Mouse (Mus musculus) adrenal gland, postnatal 25 days (tissue): Measurements from ENCODE around the gene Numa1. TPM values are rescaled to one million over a fixed set of nuclear protein-coding genes. Genes with fewer than 3 reads are reported as not detected.
"Not testable (repeated sequence)": the region's sequence is repeated elsewhere in the genome, so short reads cannot be mapped to it uniquely, and the experiment has no call there.

ENCODE experiments used
- DNase-seq: peaks from one replicate; pipeline ENCODE4 v3.0.0; 2021; ENCODE audit warnings: mixed read lengths
- total RNA-seq: library from RNA; stranded (reverse); gene quantifications from 2 replicates; pipeline ENCODE4 v1.2.3, GENCODE M21; 2021

Numa1 gene
- total RNA-seq, 1 experiment from 2014 or later = 210 TPM

DNA sequence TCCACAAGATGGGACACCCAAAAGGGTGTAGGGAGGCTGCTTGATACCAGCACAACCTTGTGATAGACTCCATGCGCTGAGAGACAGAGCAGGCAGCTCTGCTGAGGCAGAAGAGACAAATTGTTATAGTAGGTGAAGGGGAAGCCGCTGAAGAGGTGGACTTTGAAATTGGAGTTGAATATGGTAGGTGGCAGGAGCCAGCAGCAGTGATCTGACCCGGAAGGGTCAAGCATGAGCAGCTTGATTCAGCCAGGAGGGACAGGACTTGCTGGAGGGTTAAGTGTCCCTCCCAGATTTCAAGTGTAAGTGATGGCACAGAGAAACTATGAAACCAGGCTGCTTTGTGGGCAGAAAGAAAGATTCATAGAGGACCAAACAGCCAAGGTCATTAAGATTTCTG lies 51.2 kb downstream of the Numa1 start:
- DNase-seq = no peak

- DNase-seq = no peak
Observed at GRCm38 (mm10) chr7:101994241-101994640, 60.3 kb downstream of the Numa1 start.

DNA sequence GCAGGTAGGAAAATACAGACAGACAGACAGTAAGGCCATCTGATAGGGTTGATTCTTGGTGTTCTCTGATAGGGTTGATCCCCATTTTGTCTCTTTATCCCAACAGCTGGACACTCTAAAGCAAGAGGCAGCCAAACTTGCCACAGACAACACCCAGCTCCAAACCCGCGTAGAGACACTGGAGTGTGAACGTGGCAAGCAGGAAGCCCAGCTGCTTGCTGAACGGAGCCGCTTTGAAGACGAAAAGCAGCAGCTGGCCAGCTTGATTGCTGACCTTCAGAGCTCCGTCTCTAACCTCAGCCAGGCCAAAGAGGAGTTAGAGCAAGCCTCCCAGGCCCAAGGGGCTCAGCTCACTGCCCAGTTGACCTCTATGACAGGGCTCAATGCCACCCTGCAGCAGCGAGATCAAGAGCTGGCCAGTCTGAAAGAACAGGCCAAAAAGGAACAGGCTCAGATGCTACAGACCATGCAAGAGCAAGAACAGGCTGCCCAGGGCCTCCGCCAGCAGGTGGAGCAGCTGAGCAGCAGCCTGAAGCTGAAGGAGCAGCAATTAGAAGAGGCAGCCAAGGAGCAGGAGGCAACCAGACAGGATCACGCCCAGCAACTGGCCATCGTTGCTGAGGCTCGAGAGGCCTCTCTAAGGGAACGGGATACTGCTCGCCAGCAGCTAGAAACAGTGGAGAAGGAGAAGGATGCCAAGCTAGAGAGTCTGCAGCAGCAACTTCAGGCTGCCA lies 64.5 kb downstream of the Numa1 start:
- peak; percentile 88 for DNase-seq

DNA sequence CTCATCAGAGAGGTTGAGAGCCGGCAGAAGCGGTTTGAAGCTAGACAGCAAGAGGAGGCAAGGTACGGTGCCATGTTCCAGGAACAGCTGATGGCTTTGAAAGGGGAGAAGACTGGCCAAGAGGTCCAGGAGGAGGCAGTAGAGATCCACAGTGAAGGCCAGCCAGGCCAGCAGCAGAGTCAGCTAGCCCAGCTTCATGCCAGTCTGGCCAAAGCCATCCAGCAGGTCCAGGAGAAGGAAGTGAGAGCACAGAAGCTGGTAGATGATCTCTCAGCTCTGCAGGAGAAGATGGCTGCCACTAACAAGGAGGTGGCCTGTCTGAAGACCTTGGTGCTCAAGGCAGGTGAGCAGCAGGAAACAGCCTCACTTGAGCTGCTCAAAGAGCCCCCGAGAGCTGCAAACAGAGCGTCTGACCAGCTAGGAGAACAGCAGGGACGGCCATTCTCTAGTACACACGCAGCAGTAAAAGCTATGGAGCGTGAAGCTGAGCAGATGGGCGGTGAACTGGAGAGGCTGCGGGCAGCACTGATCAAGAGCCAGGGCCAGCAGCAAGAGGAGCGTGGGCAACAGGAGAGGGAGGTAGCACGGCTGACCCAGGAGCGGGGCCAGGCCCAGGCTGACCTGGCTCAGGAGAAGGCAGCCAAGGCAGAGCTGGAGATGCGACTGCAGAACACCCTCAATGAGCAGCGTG lies 65.7 kb downstream of the Numa1 start:
- no peak for DNase-seq

DNA sequence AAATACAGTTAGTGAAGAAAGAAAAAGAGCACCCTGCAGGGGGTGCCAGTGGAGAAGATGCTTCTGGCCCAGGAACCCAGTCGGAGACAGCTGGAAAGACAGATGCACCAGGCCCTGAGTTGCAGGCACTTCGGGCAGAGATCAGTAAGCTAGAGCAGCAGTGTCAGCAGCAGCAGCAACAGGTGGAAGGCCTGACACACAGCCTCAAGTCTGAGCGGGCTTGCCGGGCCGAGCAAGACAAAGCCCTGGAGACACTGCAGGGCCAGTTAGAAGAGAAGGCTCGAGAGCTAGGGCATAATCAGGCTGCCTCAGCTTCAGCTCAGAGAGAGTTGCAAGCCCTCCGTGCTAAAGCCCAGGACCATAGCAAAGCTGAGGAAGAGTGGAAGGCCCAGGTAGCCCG lies 66.4 kb downstream of the Numa1 start:
- no peak for DNase-seq

GRCm38 (mm10) chr7:102000921-102001630 lies 67.2 kb downstream of the Numa1 start:
- no peak for DNase-seq

DNA sequence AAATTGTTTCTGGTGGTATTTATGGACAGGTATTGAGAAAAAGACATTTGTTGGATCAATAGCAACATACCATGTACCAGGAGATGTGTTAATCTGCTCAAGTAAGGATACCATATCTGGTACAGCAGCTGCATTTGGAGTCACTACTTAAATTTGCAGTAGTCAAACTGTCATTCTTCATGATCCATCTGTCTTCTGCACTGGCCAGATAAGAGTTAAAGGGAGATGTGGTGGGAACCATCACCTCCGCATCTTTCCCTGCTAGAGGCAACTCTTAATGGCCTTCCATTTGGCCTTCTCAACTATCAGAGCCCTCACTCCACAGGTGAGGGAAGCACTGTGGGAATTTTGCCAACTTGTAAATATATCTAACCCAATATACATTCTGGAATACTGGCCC lies 72.6 kb downstream of the Numa1 start:
- DNase-seq = no peak

DNA sequence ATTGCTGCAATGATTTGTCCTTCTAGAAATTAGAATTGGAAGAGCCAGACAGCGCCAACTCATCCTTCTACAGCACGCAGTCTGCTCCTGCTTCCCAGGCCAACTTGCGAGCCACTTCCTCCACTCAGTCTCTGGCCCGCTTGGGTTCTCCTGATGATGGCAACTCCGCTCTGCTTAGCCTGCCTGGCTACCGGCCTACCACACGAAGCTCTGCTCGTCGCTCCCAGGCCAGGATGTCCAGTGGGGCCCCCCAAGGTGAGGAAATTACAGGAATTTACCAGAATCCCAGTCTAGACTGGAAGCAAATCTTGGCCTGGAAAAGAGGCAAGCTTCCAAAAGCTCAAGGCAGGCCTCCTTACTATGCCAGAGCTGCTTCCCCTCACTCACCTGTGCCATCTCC lies 77.9 kb downstream of the Numa1 start:
- no peak for DNase-seq

DNA sequence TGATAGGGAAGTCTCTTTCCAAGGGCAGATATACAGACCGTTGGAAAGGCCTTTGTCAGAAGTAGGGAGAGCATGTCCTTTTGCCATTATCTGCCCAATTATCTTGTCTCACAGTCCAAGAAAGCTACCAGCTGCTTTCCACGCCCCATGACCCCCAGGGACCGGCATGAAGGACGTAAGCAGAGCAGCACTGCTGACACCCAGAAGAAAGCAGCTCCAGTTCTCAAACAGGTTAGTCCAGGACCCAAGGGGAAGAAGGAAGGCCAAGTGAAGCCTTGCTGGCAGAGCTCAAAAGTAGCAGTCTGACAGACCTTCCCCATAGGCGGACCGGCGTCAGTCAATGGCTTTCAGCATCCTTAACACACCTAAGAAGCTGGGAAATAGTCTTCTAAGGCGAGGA lies 79.5 kb downstream of the Numa1 start:
- DNase-seq = no peak

DNA sequence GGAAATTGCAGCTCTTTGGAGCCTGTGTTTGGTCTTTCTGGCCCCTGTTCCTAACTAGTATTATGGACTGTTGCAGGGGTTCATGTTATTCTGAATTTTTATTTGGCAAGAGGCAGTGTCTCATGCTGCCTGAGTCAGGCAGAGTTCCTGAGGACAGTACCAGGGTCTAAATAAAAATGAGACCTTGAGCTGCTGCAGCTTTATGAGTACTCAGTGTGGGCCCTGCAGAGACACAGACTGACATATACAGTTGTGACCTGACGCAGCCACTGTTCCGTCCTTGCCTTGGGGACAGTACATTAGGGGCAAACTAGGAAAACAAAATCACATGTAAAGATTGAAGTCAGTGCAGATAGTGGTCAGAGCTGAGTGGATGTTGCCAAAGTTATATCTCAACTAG lies 81.1 kb downstream of the Numa1 start:
- DNase-seq = no peak

GRCm38 (mm10) chr7:102016936-102017335 lies 83.0 kb downstream of the Numa1 start:
- no peak for DNase-seq

GRCm38 (mm10) chr7:102017452-102017851 lies 83.5 kb downstream of the Numa1 start:
- no peak for DNase-seq

- no peak for DNase-seq
Observed at GRCm38 (mm10) chr7:102018034-102018433, 84.1 kb downstream of the Numa1 start.

DNA sequence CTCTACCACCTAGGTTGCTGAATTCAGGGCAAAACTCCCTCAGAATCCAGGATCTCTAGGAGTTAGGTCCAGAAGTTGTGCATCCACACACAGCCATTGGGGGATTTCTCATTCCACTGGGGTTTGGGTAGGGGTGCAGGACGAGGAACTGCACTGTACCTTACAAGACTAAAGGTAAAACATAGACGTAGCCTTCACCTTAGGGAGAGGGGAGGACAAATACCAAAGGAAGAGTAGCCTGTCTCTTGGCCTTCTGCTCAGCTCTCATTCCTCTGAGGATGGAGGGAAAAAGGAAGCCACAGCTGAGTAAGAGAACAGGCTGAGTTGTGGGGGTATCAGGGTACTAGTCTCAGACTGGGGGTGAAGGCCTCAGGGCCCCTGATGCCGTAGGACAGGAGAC lies 84.7 kb downstream of the Numa1 start, which contains the start of gene Il18bp:
TSS of gene Il18bp (minus strand) at position 101 of the 400 bp plus-strand sequence.
- DNase-seq = no peak

- DNase-seq = no peak
Observed at GRCm38 (mm10) chr7:102019362-102019761, 85.5 kb downstream of the Numa1 start.

DNA sequence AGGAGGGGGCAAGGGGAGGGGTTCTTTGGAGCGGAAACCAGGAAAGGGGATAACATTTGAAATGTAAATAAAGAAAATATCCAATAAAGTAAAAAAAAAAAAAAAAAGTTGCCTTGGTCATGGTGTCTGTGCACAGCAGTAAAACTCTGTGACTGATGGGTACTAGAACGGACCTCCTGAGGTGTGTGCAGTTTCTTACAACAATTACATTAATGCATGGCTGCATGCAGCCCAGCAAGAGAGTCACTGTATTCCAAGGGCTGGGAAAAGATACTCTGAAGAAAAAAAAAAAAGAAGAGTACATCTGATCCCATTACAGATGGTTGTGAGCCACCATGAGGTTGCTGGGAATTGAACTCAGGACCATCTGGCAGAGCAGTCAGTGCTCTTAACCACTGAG lies 87.0 kb downstream of the Numa1 start:
- not testable (repeated sequence) for DNase-seq

GRCm38 (mm10) chr7:102023821-102024220 lies 89.9 kb downstream of the Numa1 start:
- DNase-seq = no peak

DNA sequence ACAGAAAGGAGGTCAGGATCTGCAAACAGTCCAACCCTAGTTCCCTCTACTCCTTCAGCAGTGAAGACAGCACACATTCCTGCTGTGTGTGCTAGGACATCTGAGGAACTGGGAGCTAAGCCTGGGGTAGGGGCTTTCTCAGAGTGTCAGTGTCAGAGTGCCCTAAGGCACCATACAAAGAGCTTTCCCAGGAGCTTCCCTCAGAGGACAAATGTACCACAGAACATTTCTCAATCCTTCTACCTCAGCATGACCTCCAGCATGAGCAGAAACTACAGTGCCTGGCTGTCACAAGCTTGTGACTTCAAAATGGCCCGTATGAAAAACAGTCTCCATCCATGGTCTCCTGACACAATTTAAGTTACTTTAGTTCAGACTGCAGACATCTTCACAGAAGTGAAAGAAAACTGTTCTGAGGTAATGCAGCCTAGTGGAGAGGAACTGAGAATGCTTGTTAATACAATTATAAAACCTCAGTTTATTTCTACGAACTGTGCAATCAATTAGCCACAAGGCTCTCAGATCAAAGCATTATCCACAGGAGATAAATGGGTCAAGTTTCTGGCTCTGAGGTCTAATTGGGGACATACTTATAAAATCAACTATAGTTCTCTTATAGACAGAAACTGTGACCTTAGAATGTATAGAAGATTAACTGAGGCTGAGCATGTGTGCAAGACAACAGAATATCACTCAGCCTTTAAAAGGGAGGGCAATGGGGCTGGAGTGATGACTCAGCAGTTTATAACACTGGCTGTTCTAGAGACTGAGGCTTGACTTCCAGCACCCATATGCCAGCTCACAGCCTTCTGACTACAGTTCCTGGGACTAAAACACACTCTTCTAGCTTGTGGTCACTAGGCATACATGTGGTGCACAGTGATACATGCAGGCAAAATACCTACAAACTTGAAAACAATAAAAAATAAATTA lies 91.5 kb downstream of the Numa1 start:
- DNase-seq = no peak

DNA sequence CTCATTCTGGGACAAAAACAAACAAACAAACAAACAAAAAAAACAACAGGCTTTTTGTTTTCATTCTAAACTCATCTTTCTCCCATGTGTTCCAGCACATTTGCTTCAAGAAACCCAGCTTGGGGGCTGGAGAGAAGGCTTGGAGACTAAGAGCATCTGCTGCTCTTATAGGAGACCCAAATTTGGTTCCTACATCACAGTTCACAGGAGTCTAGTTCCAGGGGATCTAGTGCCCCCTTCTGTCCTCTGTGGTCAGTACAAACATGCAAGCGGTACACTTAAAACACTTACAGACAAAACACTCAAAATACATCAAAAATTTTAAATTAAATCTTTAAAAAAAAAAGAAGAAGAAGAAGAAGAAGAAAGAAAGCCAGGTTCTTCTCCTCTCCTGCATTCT lies 101.0 kb downstream of the Numa1 start:
- DNase-seq = no peak

- no peak for DNase-seq
Observed at GRCm38 (mm10) chr7:102035534-102035933, 101.6 kb downstream of the Numa1 start.

DNA sequence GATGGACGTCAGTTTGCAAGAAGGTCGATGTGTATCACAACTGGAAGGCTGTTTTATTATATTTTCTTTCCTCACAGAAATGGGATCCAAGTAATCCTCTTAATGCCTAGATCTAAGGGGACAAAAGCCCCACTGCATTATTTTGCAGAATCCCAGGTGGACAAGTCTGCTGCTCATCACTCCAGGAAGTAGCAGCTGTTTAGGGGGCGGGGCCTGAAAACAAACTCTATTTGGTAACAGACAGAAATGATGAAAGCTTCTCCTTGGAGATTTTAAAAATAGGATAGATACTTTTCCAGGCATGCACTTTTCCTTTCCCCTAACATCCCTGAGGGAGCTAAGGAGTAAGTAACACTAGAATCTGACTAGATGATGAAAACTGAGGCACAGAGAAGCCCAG lies 103.4 kb downstream of the Numa1 start:
- no peak for DNase-seq

DNA sequence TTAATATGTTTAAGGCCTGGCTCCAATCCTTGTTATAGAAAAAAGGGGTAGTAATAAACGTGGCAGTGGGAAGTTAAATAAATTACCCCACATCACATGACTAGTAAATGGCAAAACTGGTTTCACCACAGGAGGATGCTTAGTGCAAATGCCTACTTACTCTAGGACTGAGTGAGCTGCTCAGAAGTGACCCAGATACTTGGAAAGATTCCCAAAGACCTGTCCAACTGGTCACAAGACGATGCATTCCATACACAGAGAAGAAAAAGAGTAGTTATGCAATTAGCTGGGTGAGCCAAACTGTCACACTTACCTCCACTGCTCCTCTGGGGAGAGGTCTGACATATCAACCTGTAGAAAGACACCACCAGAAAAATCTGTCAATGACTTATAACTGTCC lies 108.4 kb downstream of the Numa1 start:
- no peak for DNase-seq
